Mouse (Mus musculus): Measurements from ENCODE around the gene Gpr153.

GRCm38 (mm10) chr4:152288398-152288945 lies 14.4 kb downstream of the Gpr153 start:
- no peak for TF ChIP-seq POLR2A (IDR thresholded peaks at IDR 0.05; ENCODE audit: borderline replicate concordance, extremely low read depth, low read depth, low read length)
- no peak for TF ChIP-seq CTCF (IDR thresholded peaks at IDR 0.05; ENCODE audit: insufficient read depth, low read length)

Measured in lung, adult 2 months (tissue).